Mouse (Mus musculus) kidney, adult 10 weeks (tissue): ENCODE data around the gene Gm11595. TPM values are rescaled to one million over a fixed set of nuclear protein-coding genes. Genes with fewer than 3 reads are reported as not detected.

Source experiments
- polyA plus RNA-seq: library from polyadenylated mRNA; stranded (reverse); fragments of 350-450 nt; fragmentation: Illumina TruSeq; extraction: RNeasy Lipid Tissue Mini Kit (QIAGEN cat#74804); gene quantifications from one replicate; pipeline ENCODE4 v1.2.3, GENCODE M21; 2014; ENCODE audit warnings: low read depth, low replicate concordance

Gm11595 gene
- polyA plus RNA-seq, result not detected

DNA sequence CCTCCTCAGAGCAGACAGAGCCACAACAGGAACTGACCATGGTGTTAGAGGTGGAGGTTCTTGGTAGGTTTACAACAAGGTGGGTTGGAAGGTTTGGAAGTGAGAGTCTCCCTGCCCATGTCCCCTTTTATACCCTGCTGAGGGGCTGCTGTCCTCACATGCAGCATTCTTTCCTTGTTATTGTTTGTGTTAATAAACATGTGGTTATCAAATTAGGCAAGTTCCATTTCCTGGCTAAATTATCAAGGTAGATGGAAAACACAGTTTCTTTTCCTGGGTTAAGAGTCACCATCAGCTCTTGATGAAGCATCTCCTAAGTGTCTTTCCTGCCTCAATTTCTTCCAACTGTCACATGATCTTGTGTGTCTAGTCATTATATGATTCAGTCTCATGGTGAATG lies at the start of gene Gm11595:
Gene Gm11595, minus strand, starts transcription at position 101 of the 400 bp plus-strand sequence.

DNA sequence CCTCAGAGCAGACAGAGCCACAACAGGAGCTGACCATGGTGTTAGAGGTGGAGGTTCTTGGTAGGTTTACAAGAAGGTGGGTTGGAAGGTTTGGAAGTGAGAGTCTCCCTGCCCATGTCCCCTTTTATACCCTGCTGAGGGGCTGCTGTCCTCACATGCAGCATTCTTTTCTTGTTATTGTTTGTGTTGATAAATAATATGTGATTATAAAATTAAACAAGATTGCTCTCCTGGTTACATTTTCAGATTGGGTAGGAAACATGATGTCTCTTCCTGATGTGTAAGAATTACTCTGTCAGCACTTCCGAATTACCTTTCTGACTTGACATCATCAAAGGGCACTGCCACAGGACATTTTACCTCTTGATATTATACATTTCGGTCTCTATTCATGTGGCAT lies 42.9 kb upstream of the Gm11595 start, which contains the start of gene Gm11564:
Gene Gm11564, minus strand, starts transcription at position 101 of the 400 bp plus-strand sequence.

DNA sequence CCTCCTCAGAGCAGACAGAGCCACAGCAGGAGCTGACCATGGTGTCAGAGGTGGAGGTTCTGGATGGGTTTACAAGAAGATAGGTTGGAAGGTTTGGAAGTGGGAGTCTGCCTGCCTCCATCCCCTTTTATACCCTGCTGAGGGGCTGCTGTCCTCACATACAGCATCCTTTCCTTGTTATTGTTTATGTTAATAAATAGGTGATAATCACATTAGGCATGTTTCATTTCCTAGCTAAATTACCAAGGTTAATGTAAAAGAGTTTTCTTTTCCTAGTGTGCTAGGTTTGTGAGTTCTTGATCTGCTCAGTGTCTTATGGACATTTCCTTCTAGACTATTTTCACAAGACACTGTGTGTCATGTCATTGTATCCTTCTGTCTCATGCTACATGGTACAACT lies 37.1 kb upstream of the Gm11595 start, which contains the start of gene Krtap4-13:
Gene Krtap4-13, minus strand, starts transcription at position 101 of the 400 bp plus-strand sequence.

GRCm38 (mm10) chr11:99804346-99804745 lies 31.6 kb upstream of the Gm11595 start, which contains the start of gene Gm11554:
Gene Gm11554, minus strand, starts transcription at chr11:99804446.

GRCm38 (mm10) chr11:99798832-99799231 lies 26.1 kb upstream of the Gm11595 start, which contains the start of gene Gm11569:
Gene Gm11569, minus strand, starts transcription at chr11:99798932.

DNA sequence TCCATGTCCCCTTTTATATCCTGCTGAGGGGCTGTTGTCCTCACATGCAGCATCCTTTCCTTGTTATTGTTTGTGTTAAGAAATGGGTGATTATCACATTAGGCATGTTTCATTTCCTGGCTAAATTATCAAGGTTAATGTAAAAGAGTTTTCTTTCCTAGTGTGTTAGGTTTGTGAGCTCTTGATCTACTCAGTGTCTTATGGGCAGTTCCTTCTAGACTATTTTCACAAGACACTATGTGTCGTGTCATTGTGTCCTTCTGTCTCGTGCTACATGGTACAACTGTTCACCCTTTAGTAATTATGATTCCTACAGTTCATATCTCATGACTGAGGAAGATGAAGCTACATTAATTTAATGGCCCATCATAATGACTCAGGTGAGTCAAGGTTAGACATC lies 20.7 kb upstream of the Gm11595 start, which contains the start of gene Gm11596:
Gene Gm11596, minus strand, starts transcription at position 101 of the 400 bp plus-strand sequence.

GRCm38 (mm10) chr11:99784900-99785299 lies 12.2 kb upstream of the Gm11595 start, which contains the start of gene Krtap4-9:
Gene Krtap4-9, plus strand, starts transcription at chr11:99785200.

DNA sequence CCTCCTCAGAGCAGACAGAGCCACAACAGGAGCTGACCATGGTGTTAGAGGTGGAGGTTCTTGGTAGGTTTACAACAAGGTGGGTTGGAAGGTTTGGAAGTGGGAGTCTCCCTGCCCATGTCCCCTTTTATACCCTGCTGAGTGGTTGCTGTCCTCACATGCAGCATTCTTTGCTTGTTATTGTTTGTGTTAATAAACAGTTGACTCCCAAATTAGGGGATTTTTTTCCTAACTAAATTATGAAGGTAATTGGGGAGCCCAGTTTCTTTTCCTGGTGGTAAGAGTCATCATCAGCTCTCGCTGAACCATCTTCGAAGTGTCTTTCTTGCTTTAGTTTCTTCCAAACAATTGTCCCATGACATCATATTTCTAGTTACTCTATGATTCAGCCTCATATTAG lies 7.9 kb upstream of the Gm11595 start, which contains the start of gene Krtap4-8:
Gene Krtap4-8, minus strand, starts transcription at position 101 of the 400 bp plus-strand sequence.

GRCm38 (mm10) chr11:99734190-99734589 lies 38.5 kb downstream of the Gm11595 start, which contains the start of gene Gm14180:
Gene Gm14180, minus strand, starts transcription at chr11:99734290.

Other genes starting within 250 kb of the Gm11595 start
- gene Krt40, start 229.8 kb downstream of the Gm11595 start, polyA plus RNA-seq, result not detected
- gene Krtap3-3, start 222.0 kb downstream of the Gm11595 start, polyA plus RNA-seq, result not detected
- not detected for gene Krtap3-2, start 216.1 kb downstream of the Gm11595 start, polyA plus RNA-seq
- gene Gm11939, start 213.4 kb downstream of the Gm11595 start, polyA plus RNA-seq, result not detected
- gene Krtap3-1, start 206.3 kb downstream of the Gm11595 start, polyA plus RNA-seq, result not detected
- gene Krtap1-5, start 191.9 kb downstream of the Gm11595 start, polyA plus RNA-seq, result not detected
- gene Krtap1-4, start 189.3 kb downstream of the Gm11595 start, polyA plus RNA-seq, result not detected
- gene Krtap1-3, start 181.6 kb downstream of the Gm11595 start, polyA plus RNA-seq, result not detected
- not detected for gene Krtap9-3, start 174.8 kb downstream of the Gm11595 start, polyA plus RNA-seq
- not detected for gene Gm11938, start 169.6 kb downstream of the Gm11595 start, polyA plus RNA-seq
- not detected for gene Gm11937, start 162.7 kb downstream of the Gm11595 start, polyA plus RNA-seq
- gene Krtap2-4, start 158.1 kb downstream of the Gm11595 start, polyA plus RNA-seq, result not detected
- gene Gm11562, start 152.5 kb downstream of the Gm11595 start, polyA plus RNA-seq, result not detected
- not detected for gene Krtap4-1, start 144.7 kb downstream of the Gm11595 start, polyA plus RNA-seq
- not detected for gene Krtap4-2, start 137.8 kb downstream of the Gm11595 start, polyA plus RNA-seq
- not detected for gene Krtap4-7, start 128.8 kb downstream of the Gm11595 start, polyA plus RNA-seq
- not detected for gene Gm11555, start 122.7 kb downstream of the Gm11595 start, polyA plus RNA-seq
- not detected for gene Gm11563, start 114.0 kb downstream of the Gm11595 start, polyA plus RNA-seq
- gene Krtap4-6, start 107.0 kb downstream of the Gm11595 start, polyA plus RNA-seq, result not detected
- gene Gm14190, start 82.2 kb downstream of the Gm11595 start, polyA plus RNA-seq, result not detected
- not detected for gene Gm14180, start 38.6 kb downstream of the Gm11595 start, polyA plus RNA-seq
- not detected for gene Krtap4-8, start 7.8 kb upstream of the Gm11595 start, polyA plus RNA-seq
- gene Krtap4-9, start 12.3 kb upstream of the Gm11595 start, polyA plus RNA-seq, result not detected
- gene Gm11596, start 20.6 kb upstream of the Gm11595 start, polyA plus RNA-seq, result not detected
- not detected for gene Gm11569, start 26.0 kb upstream of the Gm11595 start, polyA plus RNA-seq
- not detected for gene Gm11554, start 31.5 kb upstream of the Gm11595 start, polyA plus RNA-seq
- not detected for gene Krtap4-13, start 37.0 kb upstream of the Gm11595 start, polyA plus RNA-seq
- not detected for gene Gm11564, start 42.8 kb upstream of the Gm11595 start, polyA plus RNA-seq
- gene 2300003K06Rik, start 65.2 kb upstream of the Gm11595 start, polyA plus RNA-seq, result not detected
- not detected for gene Krtap4-16, start 78.7 kb upstream of the Gm11595 start, polyA plus RNA-seq
- not detected for gene Gm11568, start 85.0 kb upstream of the Gm11595 start, polyA plus RNA-seq
- gene Gm11559, start 91.6 kb upstream of the Gm11595 start, polyA plus RNA-seq, result not detected
- gene Krtap9-1, start 100.5 kb upstream of the Gm11595 start, polyA plus RNA-seq, result not detected
- gene Gm11567, start 106.3 kb upstream of the Gm11595 start, polyA plus RNA-seq, result not detected
- not detected for gene Krtap31-1, start 135.0 kb upstream of the Gm11595 start, polyA plus RNA-seq
- not detected for gene Gm11565, start 141.8 kb upstream of the Gm11595 start, polyA plus RNA-seq
- not detected for gene Krtap31-2, start 163.4 kb upstream of the Gm11595 start, polyA plus RNA-seq
- not detected for gene Krtap9-5, start 175.6 kb upstream of the Gm11595 start, polyA plus RNA-seq
- not detected for gene Krtap29-1, start 206.1 kb upstream of the Gm11595 start, polyA plus RNA-seq
- gene Krtap16-1, start 213.7 kb upstream of the Gm11595 start, polyA plus RNA-seq, result not detected
- gene Krtap17-1, start 221.1 kb upstream of the Gm11595 start, polyA plus RNA-seq, result not detected
- not detected for gene Krt33a, start 243.3 kb upstream of the Gm11595 start, polyA plus RNA-seq